Mouse (Mus musculus): ENCODE data around the gene Nucb2. TPM values are rescaled to one million over a fixed set of nuclear protein-coding genes. Genes with fewer than 3 reads are reported as not detected.

The Nucb2 gene
- polyA plus RNA-seq, 1 experiment from 2014 or later: 23.3 TPM

DNA sequence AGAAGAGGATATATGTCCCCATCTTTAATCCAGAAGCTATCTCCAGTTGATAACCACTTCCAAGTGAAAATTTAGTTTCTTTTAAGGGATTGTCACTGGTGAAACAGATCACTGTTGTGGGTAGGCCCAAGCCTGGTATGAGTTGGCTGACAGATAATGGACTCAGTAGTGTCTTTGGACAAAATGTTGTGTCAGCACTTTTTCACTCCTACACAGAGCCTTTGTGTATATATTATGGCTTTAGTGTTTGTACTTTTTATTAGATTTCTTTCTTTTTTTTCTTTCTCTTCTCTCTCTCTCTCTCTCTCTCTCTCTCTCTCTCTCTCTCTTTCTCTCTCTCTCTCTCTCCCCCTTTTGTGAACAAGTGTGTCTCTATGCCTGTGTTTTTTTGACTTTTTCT lies 52.7 kb downstream of the Nucb2 start:
- no peak overlapping the region for H3K9ac ChIP-seq (ENCODE audit: low read length)
- no peaks in the 10 kb centered on the region for H3K9me3 ChIP-seq (ENCODE audit: control insufficient read depth, low read length)
- no peaks in the 10 kb centered on the region for H3K4me1 ChIP-seq (replicated peaks; ENCODE audit: control insufficient read depth, insufficient read depth, low read length)
- no peaks in the 10 kb centered on the region for H3K36me3 ChIP-seq (ENCODE audit: control insufficient read depth, insufficient read depth, low read length)
- no peak overlapping the region for H3K4me2 ChIP-seq (ENCODE audit: low read depth, low read length)
- H3K27me3 ChIP-seq (ENCODE audit: control insufficient read depth, insufficient read depth, low read depth, low read length): no peaks in the 10 kb centered on the region
- no peak for ATAC-seq (ENCODE audit: low read depth)
- H3K27ac ChIP-seq (ENCODE audit: low read length): no peak overlapping the region
- H3K4me3 ChIP-seq (ENCODE audit: low read length): no peak overlapping the region

DNA sequence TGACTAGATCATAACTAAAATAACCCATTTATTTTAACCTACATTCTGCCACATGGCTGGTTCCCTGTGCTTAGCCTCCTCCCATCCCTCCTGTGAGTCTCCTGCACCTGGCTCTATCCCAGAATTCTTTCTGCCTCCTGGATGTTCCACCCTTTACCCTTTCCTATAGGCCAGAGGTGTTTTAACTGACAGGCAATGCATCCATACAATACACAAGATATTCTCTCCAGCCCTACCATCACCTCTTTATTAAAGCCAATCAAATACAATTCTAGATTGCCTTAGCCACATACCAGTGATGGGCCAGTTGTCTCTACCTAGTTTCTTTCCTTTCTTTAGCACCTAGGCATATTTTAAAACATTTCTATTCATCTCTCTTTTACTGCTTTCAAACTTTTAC lies 70.4 kb downstream of the Nucb2 start:
- Histone ChIP-seq H3K27ac (ENCODE audit: low read length) (no peak overlapping the region), H3K27me3 (ENCODE audit: control insufficient read depth, insufficient read depth, low read depth, low read length) (no peaks in the 10 kb centered on the region), H3K9ac (ENCODE audit: low read length) (no peak overlapping the region), H3K4me1 (replicated peaks; ENCODE audit: control insufficient read depth, insufficient read depth, low read length) (no peaks in the 10 kb centered on the region), H3K9me3 (ENCODE audit: control insufficient read depth, low read length) (no peaks in the 10 kb centered on the region), H3K4me3 (ENCODE audit: low read length) (no peak overlapping the region), H3K4me2 (ENCODE audit: low read depth, low read length) (no peak overlapping the region), H3K36me3 (ENCODE audit: control insufficient read depth, insufficient read depth, low read length) (no peaks in the 10 kb centered on the region)
- no peak for ATAC-seq (ENCODE audit: low read depth)

Other genes with a start within 250 kb of the Nucb2 start
- gene Plekha7, start 196.0 kb upstream of the Nucb2 start, polyA plus RNA-seq (2015; fragmentation: Nextera tagmentation; extraction: Ambion mirVana): 10.9 and 14.0 TPM in 2 replicates
- 711 and 717 TPM in 2 replicates for gene Rps13, start 170.2 kb upstream of the Nucb2 start, polyA plus RNA-seq (2015; fragmentation: Nextera tagmentation; extraction: Ambion mirVana)
- 26.0 and 26.9 TPM in 2 replicates for gene Pik3c2a, start 60.9 kb upstream of the Nucb2 start, polyA plus RNA-seq (2015; fragmentation: Nextera tagmentation; extraction: Ambion mirVana)